Mouse (Mus musculus): ENCODE results near the gene Dapl1. TPM values are rescaled to one million over a fixed set of nuclear protein-coding genes. Genes with fewer than 3 reads are reported as not detected.

Gene Dapl1
- polyA plus RNA-seq, 1 experiment, result not detected

- TF ChIP-seq GATA1 (IDR thresholded peaks at IDR 0.05; ENCODE audit: low read length), result no peak
Measured at GRCm38 (mm10) chr2:59544237-59544909, 59.9 kb downstream of the Dapl1 start.

GRCm38 (mm10) chr2:59545001-59545400 lies 60.5 kb downstream of the Dapl1 start:
- TF ChIP-seq GATA1 (IDR thresholded peaks at IDR 0.05; ENCODE audit: low read length), result no peak

- no peak for TF ChIP-seq GATA1 (IDR thresholded peaks at IDR 0.05; ENCODE audit: low read length)
Measured at GRCm38 (mm10) chr2:59547369-59548099, 63.1 kb downstream of the Dapl1 start.

GRCm38 (mm10) chr2:59552784-59553183 lies 68.3 kb downstream of the Dapl1 start:
- TF ChIP-seq GATA1 (IDR thresholded peaks at IDR 0.05; ENCODE audit: low read length), result no peak

GRCm38 (mm10) chr2:59554373-59554940 lies 70.0 kb downstream of the Dapl1 start:
- no peak for TF ChIP-seq GATA1 (IDR thresholded peaks at IDR 0.05; ENCODE audit: low read length)

Other genes with a start within 250 kb of the Dapl1 start
- gene Tanc1, start 127.4 kb downstream of the Dapl1 start, polyA plus RNA-seq (2012), result 0.01 TPM in 1 of 2 replicates, not detected in the other